Mouse (Mus musculus) thymus, adult 2 months (tissue): ENCODE measurements around the gene Pja2.
A peak's percentile ranks its signal among the peaks of the same experiment; 100 is the strongest.

Experiments
- CTCF ChIP-seq: fragments of 200-500 bp; IDR thresholded peaks from 2 replicates; pipeline ENCODE4 v1.5.1; 2012; ENCODE audit warnings: mild to moderate bottlenecking, control low read depth, low read length, moderate library complexity, borderline replicate concordance; ENCODE audit not compliant: control insufficient read depth, poor library complexity, insufficient read depth; ENCODE audit errors: extremely low read depth
- POLR2A ChIP-seq: fragments of 200-500 bp; IDR thresholded peaks from 2 replicates; pipeline ENCODE4 v1.6.1; 2012; ENCODE audit warnings: mild to moderate bottlenecking, low read length, control low read depth, moderate library complexity; ENCODE audit not compliant: control insufficient read depth, poor library complexity, insufficient read depth; ENCODE audit errors: extremely low read depth

- TF ChIP-seq POLR2A (peak; percentile 61), CTCF (0 out of 2 replicates have a peak, but pooled peaks have one; percentile 10)
These were observed at the start of gene Pja2 for GRCm38 (mm10) chr17:64331898-64332769.
